Mouse (Mus musculus): ENCODE results near the gene Slc25a35. TPM values are rescaled to one million over a fixed set of nuclear protein-coding genes. Genes with fewer than 3 reads are reported as not detected.
"Not testable (repeated sequence)": the region's sequence is repeated elsewhere in the genome, so short reads cannot be mapped to it uniquely, and the experiment has no call there.

The Slc25a35 gene
- 1 to 10 TPM; 1.1 to 2.7 TPM for total RNA-seq (2021)
- long read RNA-seq, experiment 1, partial matches to known transcripts = 0 of 2 reads
- long read RNA-seq, experiment 1, other reads (novel, unspliced or antisense) = 1 of 2 reads
- long read RNA-seq, experiment 2, partial matches to known transcripts = 0 of 1 reads
- long read RNA-seq, experiment 2, other reads (novel, unspliced or antisense) = 0 of 1 reads

DNA sequence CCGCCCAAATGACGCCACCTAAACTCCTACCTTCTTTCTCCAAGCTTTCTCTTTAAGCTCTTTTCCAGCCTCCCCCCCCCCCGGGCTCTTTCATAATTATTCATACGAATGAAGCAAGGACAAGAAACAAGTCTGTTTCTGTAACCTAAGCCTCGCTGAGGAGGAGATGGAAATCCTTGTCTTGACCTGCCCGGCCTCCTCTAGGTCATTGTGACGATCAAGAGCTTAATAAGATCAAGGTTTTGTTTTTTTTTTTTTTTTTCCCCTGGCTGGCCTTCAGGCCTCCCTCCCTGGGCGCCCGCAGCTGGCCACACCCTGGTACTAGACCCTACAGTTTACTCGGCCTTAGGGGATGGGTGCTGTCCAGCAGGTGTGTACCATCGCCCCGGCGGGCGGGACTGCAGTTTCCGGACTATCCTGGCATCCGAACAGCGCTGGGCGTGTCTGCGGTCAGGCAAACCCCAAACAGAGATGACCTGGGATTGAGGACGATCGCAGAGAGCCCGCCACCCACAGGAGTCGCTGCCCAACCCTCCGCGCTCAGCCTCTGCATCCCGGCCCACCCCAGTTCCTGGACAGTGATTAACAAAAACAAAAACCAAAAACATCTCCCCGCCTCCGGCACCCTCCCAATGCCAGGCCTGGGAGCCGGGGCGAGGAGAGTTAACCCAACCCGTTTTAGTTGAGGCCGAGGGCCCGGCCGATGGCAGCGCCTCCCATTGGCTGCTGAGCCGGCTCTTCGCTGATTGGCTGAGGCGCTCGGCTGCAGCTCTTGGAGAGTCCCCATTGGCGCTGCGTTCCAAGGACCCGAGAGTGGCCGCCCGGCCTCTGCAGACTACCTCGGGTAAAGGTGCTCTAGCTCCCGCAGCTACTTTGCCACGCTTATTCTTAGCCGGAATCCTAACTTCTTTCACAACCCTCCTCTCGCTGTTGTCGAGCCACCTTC lies at the start of gene Slc25a35:
TSS of gene Slc25a35 (plus strand) at position 795 of the 946 bp plus-strand sequence.
- peak; percentile 77 to 89 for DNase-seq (ENCODE audit: low spot score in 2 of 2)

DNA sequence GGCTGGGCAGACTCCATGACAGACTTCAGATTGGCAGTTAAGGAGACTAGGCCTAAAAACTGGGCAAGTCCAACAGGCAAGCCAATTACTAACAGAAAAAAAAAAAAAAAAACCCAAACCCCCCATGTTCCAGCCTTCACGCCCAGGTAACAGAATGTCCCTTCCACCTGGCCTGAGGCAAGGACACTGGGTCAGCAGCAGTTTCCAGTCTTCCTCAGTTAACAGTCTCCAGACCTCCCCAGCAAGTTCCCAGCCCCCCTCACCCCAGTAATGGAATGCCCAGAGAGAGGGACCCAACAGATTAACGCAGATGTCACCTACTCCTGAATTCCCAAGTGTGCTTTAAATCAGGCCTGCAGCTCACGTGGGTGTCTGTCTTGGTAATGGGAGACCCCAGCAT lies 44.7 kb upstream of the Slc25a35 start:
- DNase-seq (ENCODE audit: low spot score in 2 of 2) = no peak

DNA sequence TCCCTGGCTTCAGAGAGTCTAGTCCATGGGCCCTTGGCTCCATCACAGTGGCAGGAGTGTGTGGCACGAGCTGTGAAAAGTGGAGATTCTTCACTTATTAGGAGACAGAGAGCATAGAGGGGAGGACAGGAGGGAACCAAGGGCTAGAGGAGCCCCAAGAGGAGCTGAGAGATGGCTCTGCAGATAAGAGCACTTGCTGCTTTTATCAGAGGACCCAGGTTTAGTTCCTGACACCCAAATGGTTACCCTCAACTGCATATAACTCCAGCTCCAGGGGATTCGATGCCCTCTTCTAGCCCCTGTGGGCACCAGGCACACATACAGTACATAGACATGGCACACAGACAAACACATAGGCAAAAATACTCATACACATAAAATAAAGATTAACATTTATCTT lies 43.2 kb upstream of the Slc25a35 start:
- no peak for DNase-seq (ENCODE audit: low spot score in 2 of 2)

DNA sequence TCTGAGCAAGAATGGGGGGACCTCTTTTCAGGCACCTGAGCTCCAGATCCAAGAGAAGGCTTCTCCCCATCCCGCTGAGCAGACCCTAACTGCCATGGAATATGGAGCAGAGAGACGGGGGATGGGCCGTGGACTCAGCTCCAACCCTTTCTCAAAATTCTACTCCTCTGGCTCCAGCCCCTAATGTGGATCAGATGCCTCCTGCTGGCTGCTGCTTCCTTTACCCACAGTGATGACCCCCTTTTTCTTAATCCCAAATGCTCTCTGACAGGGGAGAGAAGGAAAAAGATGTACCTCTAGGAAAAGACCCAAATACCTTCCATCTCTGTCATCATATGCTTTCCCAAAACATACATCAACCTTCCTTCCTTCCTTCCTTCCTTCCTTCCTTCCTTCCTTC lies 41.0 kb upstream of the Slc25a35 start, which contains the start of gene Odf4:
TSS of gene Odf4 (minus strand) at position 101 of the 400 bp plus-strand sequence.
- no peak for DNase-seq (ENCODE audit: low spot score in 2 of 2)

DNA sequence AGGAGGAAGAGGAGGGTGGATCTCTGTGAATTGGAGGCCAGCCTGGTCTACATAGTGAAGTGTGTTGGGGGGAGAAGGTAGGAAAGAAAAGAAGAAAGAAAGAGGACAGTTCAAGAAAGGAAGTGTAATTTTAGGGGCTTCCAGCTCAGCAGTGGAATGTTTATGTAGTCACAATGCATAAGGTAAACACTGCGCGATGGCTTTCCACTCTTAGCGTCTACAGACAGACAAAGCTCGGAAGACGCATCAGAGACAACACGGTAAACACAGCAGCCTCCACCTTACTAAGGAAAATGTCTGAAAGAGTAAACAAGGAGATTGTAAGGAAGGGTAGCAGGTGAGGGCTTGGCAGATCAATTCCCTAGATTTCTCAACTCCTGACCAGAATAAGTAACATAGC lies 38.0 kb upstream of the Slc25a35 start:
- DNase-seq (ENCODE audit: low spot score in 2 of 2) = no peak

DNA sequence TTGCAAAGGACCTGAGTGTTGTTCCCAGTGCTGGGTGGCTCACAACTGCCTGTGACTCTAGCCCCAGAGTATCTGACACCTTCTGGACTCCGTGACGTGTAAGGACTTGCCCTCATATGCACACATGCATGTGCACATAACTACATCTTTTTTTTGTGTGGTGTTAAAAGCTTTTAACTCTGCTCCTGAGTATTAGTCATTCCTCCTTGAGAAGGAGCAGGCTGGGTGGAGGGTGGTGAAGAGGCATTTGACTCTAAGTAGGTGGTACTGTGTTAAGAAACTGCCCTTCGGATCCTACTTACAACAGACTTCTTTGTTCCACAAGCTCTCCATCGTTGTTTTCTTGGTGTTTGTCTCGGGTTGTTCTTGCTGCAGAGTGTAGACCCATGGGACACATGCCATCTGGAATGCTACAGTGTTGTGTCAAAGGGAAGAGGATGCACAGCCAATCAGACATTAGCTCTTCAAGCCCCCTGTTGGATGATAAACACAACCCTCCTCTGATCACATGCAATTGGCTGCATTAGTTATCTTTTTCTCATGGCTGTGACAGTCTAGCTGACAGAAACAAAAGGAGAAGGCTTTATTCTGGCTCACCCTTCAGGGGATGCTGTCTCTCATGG lies 33.9 kb upstream of the Slc25a35 start:
- DNase-seq (ENCODE audit: low spot score in 2 of 2) = no peak

DNA sequence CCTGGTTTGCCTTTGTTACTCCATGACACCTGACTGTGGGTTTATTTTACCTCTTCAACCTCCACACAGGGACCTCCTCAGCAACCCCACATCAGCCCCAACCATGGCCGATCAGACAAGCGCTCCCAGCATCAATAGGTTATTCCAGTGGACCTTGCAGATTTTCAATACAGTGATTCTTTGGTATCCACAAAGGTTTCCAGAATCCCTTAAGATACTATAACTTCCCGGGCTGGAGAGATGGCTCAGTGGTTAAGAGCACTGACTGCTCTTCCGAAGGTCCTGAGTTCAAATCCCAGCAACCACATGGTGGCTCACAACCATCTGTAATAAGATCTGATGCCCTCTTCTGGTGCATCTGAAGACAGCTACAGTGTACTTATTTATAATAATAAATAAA lies 31.0 kb upstream of the Slc25a35 start:
- not testable (repeated sequence) for DNase-seq (ENCODE audit: low spot score in 2 of 2)

DNA sequence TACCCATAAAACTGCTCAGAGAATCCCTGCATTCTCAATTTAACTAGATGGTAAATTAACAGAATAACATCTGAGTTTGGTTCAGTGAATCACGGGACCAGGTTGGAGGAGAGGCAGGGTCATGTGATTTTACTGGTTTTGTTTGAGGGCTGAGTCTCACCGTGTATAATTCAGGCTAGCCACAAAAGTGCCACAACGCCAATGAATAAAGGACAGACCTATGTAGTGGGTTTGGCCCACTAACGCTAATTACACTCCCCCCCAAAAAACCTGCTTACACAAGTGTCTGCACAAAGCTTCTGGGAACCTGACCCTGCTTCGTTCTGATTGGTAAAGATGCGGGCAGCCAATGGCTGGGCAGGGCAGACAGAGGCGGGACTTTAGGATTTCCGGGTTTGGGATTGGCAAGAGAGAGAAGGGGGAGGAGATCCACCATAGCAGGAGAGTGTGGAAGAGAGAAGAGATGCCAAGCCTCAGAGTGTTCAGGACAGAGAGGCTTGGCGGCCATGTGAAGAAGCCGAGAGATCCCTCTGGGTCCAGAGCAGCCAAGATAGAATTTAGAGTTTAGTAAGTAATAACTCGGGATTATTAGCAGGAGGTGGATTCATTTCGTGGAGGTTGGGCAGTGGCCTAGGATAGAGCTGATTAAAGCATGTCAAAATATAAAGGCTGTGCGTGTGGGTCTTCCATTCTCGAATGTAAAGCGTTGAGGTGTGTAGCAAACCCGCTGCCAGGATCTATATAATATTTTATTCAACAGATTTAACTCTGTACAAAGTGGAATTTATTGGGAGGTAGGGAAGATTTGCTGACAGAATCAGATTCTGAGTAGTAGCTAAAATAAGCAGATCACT lies 28.3 kb upstream of the Slc25a35 start:
- DNase-seq (ENCODE audit: low spot score in 2 of 2) = peak; percentile 64 to 78

DNA sequence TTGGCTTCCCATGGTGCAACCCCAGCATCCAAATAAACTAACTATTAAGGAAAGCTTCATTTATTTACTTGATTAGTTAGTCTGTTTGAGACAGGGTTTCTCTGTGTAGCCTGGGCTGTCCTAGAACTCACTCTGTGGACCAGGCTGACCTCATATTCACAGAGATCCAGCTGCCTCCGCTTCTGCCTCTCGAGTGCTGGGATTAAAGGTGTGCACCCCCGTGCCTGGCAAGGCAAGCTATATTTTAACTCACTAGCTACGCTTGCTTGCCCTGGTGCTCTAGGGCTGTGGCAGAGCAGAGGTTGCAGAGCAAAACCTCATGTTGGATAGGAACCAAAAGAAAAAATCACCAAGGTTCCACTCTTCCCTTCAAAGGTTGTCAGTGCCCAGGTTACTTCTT lies 27.4 kb upstream of the Slc25a35 start:
- no peak for DNase-seq (ENCODE audit: low spot score in 2 of 2)

DNA sequence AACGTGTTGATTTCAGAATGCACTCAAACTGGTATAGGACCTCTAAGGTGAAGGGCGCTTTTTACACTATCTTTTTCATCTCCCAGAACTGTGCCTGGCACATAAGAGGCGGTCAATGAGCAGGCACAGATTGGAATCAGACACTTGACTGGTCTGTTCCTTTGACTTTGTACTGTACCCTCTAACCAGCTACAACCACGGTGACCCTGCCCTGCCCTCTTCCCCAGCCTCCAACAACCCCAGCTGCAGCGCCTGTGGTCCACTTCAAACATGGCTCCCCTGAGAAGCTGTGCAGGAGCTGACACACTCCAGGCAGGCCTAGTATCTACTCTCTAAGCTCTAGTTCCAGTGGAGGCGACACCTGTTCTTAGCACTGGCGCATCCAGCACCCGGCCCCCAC lies 25.2 kb upstream of the Slc25a35 start:
- no peak for DNase-seq (ENCODE audit: low spot score in 2 of 2)

DNA sequence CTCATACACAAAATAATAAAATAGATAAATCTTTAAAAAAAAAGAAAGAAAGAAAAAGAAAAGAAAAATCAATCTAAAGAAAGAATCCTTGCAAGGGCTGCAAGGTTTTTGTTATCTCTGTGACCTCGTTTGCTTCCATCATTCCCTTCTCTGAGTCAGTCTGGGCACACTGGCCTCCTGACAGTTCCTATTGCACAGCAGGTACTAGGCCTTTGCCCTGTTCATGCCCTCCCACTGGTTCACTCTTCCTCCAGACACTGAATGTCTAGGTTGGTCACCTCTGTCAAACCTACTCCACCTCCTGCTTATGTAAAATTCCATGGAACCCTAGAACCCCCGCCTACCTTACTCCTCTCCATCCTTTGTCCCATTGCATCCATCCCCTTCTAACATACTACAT lies 22.7 kb upstream of the Slc25a35 start:
- DNase-seq (ENCODE audit: low spot score in 2 of 2) = no peak

DNA sequence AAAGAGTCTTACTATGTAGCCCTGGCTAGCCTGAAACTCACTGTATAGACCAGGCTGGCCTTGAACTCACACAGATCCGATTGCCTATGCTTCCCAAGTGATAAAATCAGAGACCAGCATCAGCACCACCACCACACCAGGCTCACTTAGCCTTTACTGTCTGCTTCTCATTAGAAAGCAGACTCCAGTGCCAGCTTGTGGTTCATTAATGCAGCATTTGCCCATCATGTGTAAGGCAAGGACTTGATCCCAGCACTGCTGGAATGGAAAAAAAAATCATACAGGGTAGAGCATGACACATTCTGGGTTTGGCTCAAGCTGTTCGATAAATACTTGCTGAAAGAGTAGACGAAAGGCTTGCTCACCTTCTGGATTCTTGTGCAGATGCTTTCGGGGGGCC lies 21.9 kb upstream of the Slc25a35 start:
- DNase-seq (ENCODE audit: low spot score in 2 of 2) = no peak

DNA sequence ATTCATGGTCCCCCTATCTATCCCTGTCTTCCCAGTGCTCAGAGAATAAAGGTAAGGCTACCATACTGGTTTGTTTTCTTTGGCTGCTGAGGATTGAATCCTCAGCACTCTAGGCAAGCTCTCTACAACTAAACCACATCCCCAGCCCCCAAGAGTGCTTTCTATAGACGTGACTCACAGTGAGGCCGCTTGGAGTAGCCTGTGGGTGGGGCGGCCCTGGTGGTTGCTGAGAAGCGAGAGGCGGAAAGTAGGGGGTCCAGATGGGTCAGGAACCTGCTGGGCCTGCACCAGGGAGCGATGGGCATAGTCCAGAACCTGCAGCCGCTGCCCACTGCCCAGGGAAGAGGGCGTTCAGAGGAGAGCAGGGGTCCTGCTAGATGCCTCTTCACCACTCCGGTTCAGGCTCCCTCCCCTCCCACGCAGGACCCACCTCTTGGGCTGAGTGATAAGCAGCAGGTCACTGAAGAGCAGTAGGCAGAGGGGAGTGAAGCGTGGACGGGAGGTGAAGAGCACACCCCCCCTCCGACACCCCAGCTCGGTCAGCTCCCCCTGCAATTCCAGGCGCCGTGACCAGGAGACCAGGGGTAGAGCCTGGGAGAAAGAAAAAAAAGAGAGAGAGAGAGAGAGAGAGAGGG lies 21.0 kb upstream of the Slc25a35 start:
- DNase-seq (ENCODE audit: low spot score in 2 of 2) = no peak

DNA sequence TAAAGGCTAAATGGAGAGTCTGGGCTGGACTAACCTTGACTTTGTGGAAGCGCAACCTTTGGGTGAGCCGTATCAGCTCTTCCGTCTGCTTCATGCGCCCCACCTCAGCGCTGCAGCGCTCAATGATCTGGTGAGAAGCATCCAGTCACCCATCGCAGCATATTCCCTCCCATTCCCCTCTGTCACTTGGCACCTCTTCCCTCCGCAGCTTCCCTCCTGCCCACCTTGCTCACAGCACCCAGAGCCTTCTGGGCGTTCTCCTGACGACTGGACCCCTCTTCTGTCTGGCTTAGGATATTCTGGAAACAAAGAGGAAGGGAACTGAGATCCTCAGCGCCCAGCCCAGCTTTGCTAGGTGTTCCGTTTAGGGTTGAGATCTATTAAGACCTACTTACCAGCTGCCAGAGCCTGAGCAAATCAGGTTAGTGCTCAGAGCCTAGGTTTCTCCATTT lies 20.4 kb upstream of the Slc25a35 start:
- DNase-seq (ENCODE audit: low spot score in 2 of 2) = no peak

DNA sequence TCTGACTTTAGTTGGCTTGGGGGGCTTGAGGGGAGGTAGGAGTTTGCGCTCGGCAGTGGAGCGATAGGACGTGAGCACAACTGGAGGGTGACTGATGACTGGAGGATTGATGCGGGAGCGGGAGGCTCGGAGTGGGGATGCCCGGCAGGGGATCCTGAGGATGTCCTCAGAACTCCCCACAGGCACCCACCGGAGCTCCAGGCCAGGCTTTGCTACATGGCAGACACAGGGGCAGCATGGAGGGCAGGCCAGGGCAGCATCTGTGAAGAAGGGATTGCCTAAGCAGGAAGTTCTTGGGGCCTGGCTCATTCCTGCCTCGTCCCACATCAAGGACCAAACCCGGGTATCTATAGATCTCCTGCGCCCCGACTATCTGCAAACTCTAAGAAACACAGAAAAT lies 14.0 kb upstream of the Slc25a35 start:
- DNase-seq (ENCODE audit: low spot score in 2 of 2) = no peak

DNA sequence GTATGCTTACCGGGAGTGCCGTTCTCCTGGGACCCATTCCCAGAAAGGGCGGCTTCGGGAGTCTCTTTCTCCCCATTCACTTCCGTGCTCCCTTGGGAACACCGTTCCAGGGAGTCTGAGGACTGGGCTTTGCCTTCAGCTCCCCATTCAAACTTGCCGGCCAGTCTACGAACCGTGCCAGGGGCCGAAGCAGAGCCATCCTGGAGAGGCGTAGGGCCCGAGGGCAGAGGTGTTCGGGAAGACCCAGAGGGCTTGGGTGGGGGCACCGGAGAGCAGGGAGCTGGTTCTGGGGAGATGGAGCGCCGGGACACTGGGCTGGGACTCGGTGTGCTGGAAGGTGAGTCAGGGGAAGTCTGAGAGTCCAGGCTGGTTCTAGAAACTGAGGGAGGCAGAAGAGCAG lies 13.5 kb upstream of the Slc25a35 start:
- no peak for DNase-seq (ENCODE audit: low spot score in 2 of 2)

DNA sequence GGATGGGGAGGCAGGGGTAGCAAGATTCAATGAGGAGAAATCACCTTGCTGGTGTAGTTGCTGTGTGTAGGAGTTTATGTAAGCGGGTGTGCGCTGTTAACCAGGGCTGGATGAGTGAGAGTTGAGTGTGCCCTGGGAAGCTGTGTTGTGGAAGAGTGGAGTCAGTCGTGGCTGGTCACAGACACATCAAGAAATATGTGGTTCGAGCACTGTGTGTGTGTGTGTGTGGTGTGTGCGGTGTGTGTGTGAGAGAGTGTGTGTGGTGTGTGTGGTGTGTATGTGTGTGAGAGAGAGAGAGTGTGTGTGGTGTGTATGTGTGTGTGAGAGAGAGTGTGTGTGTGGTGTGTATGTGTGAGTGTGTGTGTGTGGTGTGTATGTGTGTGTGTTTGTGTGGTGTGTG lies 12.5 kb upstream of the Slc25a35 start:
- DNase-seq (ENCODE audit: low spot score in 2 of 2) = no peak

DNA sequence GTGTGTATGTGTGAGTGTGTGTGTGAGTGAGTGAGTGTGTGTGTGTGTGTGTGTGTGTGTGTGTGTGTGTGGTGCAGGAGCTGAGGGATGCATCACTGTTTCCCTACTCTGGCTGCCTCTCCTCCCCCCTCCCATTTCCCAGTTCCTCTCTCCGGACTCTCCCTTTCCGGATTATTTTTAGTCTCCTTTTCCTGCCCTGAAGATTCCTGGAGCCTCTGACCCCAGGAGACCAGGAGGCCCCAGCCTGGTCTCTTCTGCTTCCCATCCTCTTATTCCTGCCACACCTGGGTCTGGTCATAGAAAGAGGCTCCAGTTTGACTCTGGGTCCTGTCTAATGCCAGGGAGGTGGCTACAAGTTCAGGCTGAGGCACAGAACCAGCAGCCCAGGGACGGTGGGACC lies 11.8 kb upstream of the Slc25a35 start:
- no peak for DNase-seq (ENCODE audit: low spot score in 2 of 2)

DNA sequence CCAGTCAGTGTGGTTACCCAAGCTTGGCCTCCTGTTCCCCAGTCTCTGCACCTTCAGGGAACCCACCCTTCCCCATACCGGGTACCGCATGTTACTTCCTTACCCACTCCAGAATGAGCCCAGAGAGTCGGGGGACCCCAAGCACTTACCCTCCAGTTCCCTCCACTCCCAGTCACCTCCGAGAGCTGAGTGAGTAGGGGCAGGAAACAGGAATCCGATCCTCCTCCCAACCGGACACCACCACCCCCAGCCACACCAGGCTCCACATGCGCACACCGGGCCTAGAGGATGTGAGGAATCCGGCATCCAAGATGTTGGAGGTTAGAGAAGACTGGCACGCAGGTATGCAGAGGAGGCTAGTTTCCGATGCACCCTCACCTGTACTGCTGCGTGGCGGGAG lies 11.2 kb upstream of the Slc25a35 start:
- no peak for DNase-seq (ENCODE audit: low spot score in 2 of 2)

DNA sequence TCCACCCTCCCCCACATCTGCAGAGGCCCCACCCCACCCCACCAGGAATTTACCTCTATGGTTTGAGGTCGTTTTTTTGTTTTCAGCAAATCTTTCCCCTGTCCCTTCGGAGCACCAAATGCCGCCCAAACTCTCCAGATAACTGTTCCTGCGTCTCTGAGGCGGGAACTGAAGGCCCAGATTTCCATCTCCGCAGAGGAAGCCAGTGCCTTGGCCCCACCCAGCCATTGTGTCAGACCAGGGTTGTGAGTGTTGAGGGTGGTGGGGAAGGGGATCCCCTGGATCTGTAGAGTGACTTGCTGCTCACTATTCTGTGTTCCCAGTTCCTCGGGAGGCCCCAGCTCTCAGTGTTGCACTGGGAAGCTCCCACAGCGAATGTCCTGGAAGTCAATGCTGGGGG lies 10.6 kb upstream of the Slc25a35 start, which contains the start of gene Arhgef15:
TSS of gene Arhgef15 (minus strand) at position 173 of the 400 bp plus-strand sequence.
- DNase-seq (ENCODE audit: low spot score in 2 of 2) = no peak

DNA sequence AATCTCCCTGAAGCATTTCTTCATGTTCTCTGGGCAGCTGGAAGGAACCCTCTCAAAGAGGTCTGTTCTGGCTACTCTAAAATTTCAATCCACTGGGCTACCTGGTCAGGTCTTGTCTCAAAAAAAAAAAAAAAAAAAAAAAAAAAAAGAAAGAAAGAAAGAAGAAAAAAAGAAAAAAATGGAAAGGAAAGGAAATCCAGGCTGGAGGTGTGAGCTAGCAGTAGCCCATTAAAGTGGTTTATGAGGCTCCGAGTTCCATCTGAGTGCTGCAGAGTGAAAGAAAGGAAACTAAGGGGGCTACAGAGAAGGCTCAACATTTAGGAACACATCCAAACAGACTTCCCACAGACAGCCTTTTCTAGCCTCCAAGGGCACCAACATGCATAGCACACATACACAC lies 10.0 kb upstream of the Slc25a35 start:
- DNase-seq (ENCODE audit: low spot score in 2 of 2) = no peak
